Comparison of ENCODE assay signal across 8 mouse cellular contexts in genomic region chr2:119787206-119787883, GRCm38 (mm10). TPM values are rescaled to one million over a fixed set of nuclear protein-coding genes. Genes with fewer than 3 reads are reported as not detected.
DNase-seq lines count a peak whose midpoint lies in the region; ATAC-seq and TF ChIP-seq lines count a peak whose summit lies in the region.

TSS of gene Rpap1 (minus strand) at chr2:119787537.

- ATAC-seq in Patski = peak; percentile 85
- ATAC-seq in hindbrain, embryonic 11.5 days (ENCODE audit: low FRiP score) = peak; percentile 93

- no peak for TF ChIP-seq CTCF in Patski (IDR thresholded peaks at IDR 0.05)

- WGBS in hindbrain, embryonic 11.5 days = 1% methylated on average over 44 of the region's 44 CpGs

- POLR2A ChIA-PET in Patski (lab: Charles Lee) = interaction anchor here (1.0 kb wide), 1 partner anchor 14 kb away, joined by 3 read pairs; no protein-coding TSS in a partner anchor

- H3K27me3 ChIP-seq in Patski = no peaks in the 10 kb centered on the region
- no peaks in the 10 kb centered on the region for H3K27me3 ChIP-seq in hindbrain, embryonic 11.5 days (ENCODE audit: control insufficient read depth, insufficient read depth, low read length)

- CTCF ChIA-PET in Patski (lab: Charles Lee) = no interaction called here

- DNase-seq in Patski (ENCODE audit: low read depth, low spot score) = peak; percentile 25
- DNase-seq in cerebellum, adult 9-11 months = peak; percentile 81
- DNase-seq in frontal cortex, adult 2 months (ENCODE audit: extremely low spot score in 1 of 2, low spot score in 1 of 2) = peak in 1 of 2 experiments; percentile 88
- DNase-seq in hindbrain, embryonic 11.5 days (ENCODE audit: low spot score) = peak; percentile 90
- peak; percentile 69 for DNase-seq in layer of hippocampus, adult 9-11 months
- DNase-seq in lung, postnatal 14 days = peak; percentile 84
- DNase-seq in ovary, postnatal 36 days (ENCODE audit: low spot score) = peak; percentile 85
- DNase-seq in thymus, postnatal 25 days = peak; percentile 86

- H3K4me2 ChIP-seq in hindbrain, embryonic 11.5 days (replicated peaks; ENCODE audit: low read depth, low read length) = peak within 1 kb of the TSS; percentile 76

- no peaks in the 10 kb centered on the region; the same call in 1 of the 2 replicates for H3K36me3 ChIP-seq in hindbrain, embryonic 11.5 days (ENCODE audit: control insufficient read depth, insufficient read depth, low read length)

- peak within 1 kb of the TSS; percentile 54 for H3K4me3 ChIP-seq in hindbrain, embryonic 11.5 days (ENCODE audit: low read depth, low read length)

- H3K9ac ChIP-seq in hindbrain, embryonic 11.5 days (ENCODE audit: low read depth, low read length) = peak within 1 kb of the TSS; percentile 70

- peak within 1 kb of the TSS; percentile 63 for H3K27ac ChIP-seq in hindbrain, embryonic 11.5 days (ENCODE audit: low read depth, low read length)

- H3K4me1 ChIP-seq in hindbrain, embryonic 11.5 days (replicated peaks; ENCODE audit: control insufficient read depth, insufficient read depth, low read length) = no peaks in the 10 kb centered on the region

- in situ Hi-C loops in Patski (cut with MboI; ENCODE audit: low pct_unique_long_range_greater_than_20kb) = no loop called here

- no peaks in the 10 kb centered on the region for H3K9me3 ChIP-seq in hindbrain, embryonic 11.5 days (ENCODE audit: control insufficient read depth, low read length)

RNA-seq across cellular contexts. Expression of gene Rpap1, which starts in this region (rescaled TPM):
- 19.1 TPM for polyA plus RNA-seq in Patski (2021)
- 13.7 and 14.6 TPM in 2 replicates for polyA plus RNA-seq in frontal cortex, adult 2 months (2012; rRNA removed)
- 19.0 and 19.9 TPM in 2 replicates for polyA plus RNA-seq in hindbrain, embryonic 11.5 days (2014; fragmentation: Nextera tagmentation; extraction: Ambion mirVana)
